Mouse (Mus musculus) kidney, postnatal 14 days (tissue): ENCODE data around the gene Myef2.
"Not testable (repeated sequence)": the region's sequence is repeated elsewhere in the genome, so short reads cannot be mapped to it uniquely, and the experiment has no call there.

Experiments
- DNase-seq: peaks from one replicate; pipeline ENCODE4 v3.0.0; 2022; ENCODE audit warnings: mixed read lengths

The Myef2 gene

GRCm38 (mm10) chr2:125123477-125123852, at the start of gene Myef2:
Gene Myef2, minus strand, starts transcription at chr2:125123661.
- DNase-seq, result peak; percentile 86

- DNase-seq, result peak; percentile 57
Observed at GRCm38 (mm10) chr2:125162012-125162470, 38.6 kb upstream of the Myef2 start.

GRCm38 (mm10) chr2:125155504-125155903, 32.0 kb upstream of the Myef2 start:
- no peak for DNase-seq

GRCm38 (mm10) chr2:125154294-125154693, 30.8 kb upstream of the Myef2 start:
- no peak for DNase-seq

GRCm38 (mm10) chr2:125152388-125152787, 28.9 kb upstream of the Myef2 start, which contains the start of gene Slc12a1:
Gene Slc12a1, plus strand, starts transcription at chr2:125152505.
- peak; percentile 59 for DNase-seq

- DNase-seq, result no peak
Observed at GRCm38 (mm10) chr2:125142336-125142735, 18.9 kb upstream of the Myef2 start.

GRCm38 (mm10) chr2:125136846-125137245, 13.4 kb upstream of the Myef2 start:
- no peak for DNase-seq

- DNase-seq, result peak; percentile 79
Observed at GRCm38 (mm10) chr2:125135903-125136811, 12.7 kb upstream of the Myef2 start, which contains the start of gene Ctxn2. Gene Ctxn2, plus strand, starts transcription at chr2:125136692.

- no peak for DNase-seq
Observed at GRCm38 (mm10) chr2:125134113-125134512, 10.7 kb upstream of the Myef2 start.

GRCm38 (mm10) chr2:125126792-125127191, 3.3 kb upstream of the Myef2 start:
- DNase-seq, result no peak

- DNase-seq, result no peak
Observed at GRCm38 (mm10) chr2:125125824-125126223, 2.4 kb upstream of the Myef2 start.

- DNase-seq, result peak; percentile 51
Observed at GRCm38 (mm10) chr2:125122624-125123476, 611 bp downstream of the Myef2 start.

GRCm38 (mm10) chr2:125122288-125122623, 1.2 kb downstream of the Myef2 start:
- DNase-seq, result no peak

GRCm38 (mm10) chr2:125119381-125120110, 3.9 kb downstream of the Myef2 start:
- DNase-seq, result no peak

GRCm38 (mm10) chr2:125106536-125106935, 16.9 kb downstream of the Myef2 start:
- not testable (repeated sequence) for DNase-seq

- DNase-seq, result not testable (repeated sequence)
Observed at GRCm38 (mm10) chr2:125104491-125104890, 19.0 kb downstream of the Myef2 start.

GRCm38 (mm10) chr2:125092123-125092522, 31.3 kb downstream of the Myef2 start:
- not testable (repeated sequence) for DNase-seq

GRCm38 (mm10) chr2:125088757-125089156, 34.7 kb downstream of the Myef2 start:
- DNase-seq, result no peak

GRCm38 (mm10) chr2:125083879-125084278, 39.6 kb downstream of the Myef2 start:
- DNase-seq, result peak; percentile 32

- DNase-seq, result no peak
Observed at GRCm38 (mm10) chr2:125073056-125073780, 50.2 kb downstream of the Myef2 start.

GRCm38 (mm10) chr2:125068696-125069095, 54.8 kb downstream of the Myef2 start:
- DNase-seq, result no peak

- no peak for DNase-seq
Observed at GRCm38 (mm10) chr2:125067894-125068293, 55.6 kb downstream of the Myef2 start, which contains the start of gene Slc24a5. Gene Slc24a5, plus strand, starts transcription at chr2:125068124.
